Mouse (Mus musculus): ENCODE measurements around the gene Kctd21. TPM values are rescaled to one million over a fixed set of nuclear protein-coding genes. Genes with fewer than 3 reads are reported as not detected.

Gene Kctd21
- total RNA-seq (2014; fragmentation: Nextera tagmentation) (1.9 and 2.3 TPM in 2 replicates), total RNA-seq (2017) (1.0 and 1.7 TPM in 2 replicates), polyA plus RNA-seq (2012) (0.09 and 0.22 TPM in 2 replicates)

DNA sequence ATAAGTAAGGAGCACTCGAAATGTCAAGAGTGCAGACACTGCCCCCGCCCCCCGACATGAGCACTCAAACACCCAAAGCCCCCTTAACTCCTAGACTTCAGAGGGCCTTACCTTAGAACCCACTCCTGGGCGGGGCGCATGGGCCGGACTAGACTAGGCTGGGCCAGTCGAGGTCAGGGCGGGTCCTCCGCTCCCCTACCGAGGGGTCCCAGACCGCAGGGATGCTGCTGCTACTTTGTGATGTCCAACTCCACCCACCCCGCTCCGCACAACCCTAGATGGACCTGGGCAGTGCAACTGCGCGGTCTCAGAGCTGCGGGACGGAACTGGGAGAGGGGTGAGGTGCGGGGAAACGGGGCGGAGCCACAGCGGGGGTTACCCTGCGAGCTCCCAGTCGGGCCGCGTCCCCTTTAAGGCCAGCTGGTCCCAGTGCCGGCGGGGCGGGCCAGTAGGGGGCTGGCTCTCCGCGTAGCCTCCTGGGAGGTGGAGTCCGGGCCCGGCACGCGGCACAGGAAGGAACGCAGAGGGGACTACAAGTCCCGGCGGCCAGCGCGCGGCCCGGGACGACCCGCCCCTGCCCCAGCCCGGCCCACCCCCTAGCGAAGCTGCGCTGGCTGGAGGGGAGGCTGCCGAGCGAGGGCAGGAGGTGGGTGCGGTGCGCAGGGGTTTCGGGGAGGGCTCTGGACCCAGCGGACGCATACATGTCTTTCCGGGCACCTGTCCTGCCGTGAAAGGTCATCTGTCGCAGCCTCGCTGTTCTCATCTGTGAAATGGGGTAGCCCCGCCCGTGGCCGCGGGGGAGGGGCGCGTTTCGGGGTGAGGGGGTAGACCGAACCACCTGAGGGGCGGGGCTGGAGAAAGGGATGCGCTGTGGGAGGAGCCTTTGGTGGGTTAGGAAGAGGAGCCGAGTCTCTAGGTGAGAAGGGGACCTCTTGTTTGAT lies at the start of gene Kctd21, which contains the start of gene Usp35:
Gene Kctd21 (plus strand): TSS at position 602 of the 941 bp plus-strand sequence.
Gene Usp35 (minus strand): TSS at position 295 of the 941 bp plus-strand sequence.
- Histone ChIP-seq H3K9me3 (replicated peaks) (no peaks in the 10 kb centered on the region), H3K4me3 (ENCODE audit: low read depth, low read length) (peak within 1 kb of the TSS; percentile 84), H3K4me1 (ENCODE audit: insufficient read depth, low read depth, low read length) (peaks cover 44% of the 10 kb centered on the region), H3K36me3 (replicated peaks) (no peaks in the 10 kb centered on the region), H3K27me3 (ENCODE audit: insufficient read depth, low read length) (peaks cover 40% of the 10 kb centered on the region)
- no peak for TF ChIP-seq CTCF (IDR thresholded peaks at IDR 0.05; ENCODE audit: low read depth, low read length)
- no peak for TF ChIP-seq GATA1 (IDR thresholded peaks at IDR 0.05; ENCODE audit: borderline replicate concordance, low read length)
- TF ChIP-seq POLR2AphosphoS5 (IDR thresholded peaks at IDR 0.05; ENCODE audit: insufficient replicate concordance, low read depth, low read length): no peak
- no peak for TF ChIP-seq GATA2 (IDR thresholded peaks at IDR 0.05; ENCODE audit: borderline replicate concordance, low read depth, low read length)
- TF ChIP-seq TAL1 (conservative IDR thresholded peaks at IDR 0.05; ENCODE audit: low read depth, low read length): no peak
- DNase-seq (ENCODE audit: low spot score) (peak; percentile 96), ATAC-seq (ENCODE audit: extremely low read depth, insufficient number of reproducible peaks, low FRiP score, poor library complexity, severe bottlenecking) (peak; percentile 90)

DNA sequence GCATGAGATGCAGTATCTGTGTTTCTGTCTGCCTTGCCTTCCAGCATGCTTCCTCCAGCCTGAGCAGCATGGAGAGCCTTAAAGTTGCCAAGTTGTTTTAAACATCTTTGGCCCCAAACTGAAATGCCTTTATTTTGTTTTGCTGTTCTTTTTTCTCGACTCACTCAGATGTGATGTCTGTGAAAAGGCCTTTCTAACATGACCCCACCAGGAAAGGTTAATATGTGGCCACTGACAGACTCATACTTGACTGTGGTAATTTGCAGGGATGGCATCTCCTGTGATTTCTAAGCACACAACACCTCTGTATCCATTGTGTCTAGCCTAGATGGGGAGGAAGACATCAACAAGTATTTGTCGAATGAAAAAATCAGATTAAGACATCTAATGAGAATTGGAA lies 35.1 kb upstream of the Kctd21 start:
- Histone ChIP-seq H3K9me3 (replicated peaks) (no peaks in the 10 kb centered on the region), H3K4me1 (ENCODE audit: insufficient read depth, low read depth, low read length) (peaks cover 43% of the 10 kb centered on the region), H3K36me3 (replicated peaks) (peaks cover 67% of the 10 kb centered on the region), H3K27me3 (ENCODE audit: insufficient read depth, low read length) (no peaks in the 10 kb centered on the region), H3K4me3 (ENCODE audit: low read depth, low read length) (no peak overlapping the region)
- no peak for DNase-seq (ENCODE audit: low spot score)
- no peak for TF ChIP-seq CTCF (IDR thresholded peaks at IDR 0.05; ENCODE audit: low read depth, low read length)
- no peak for TF ChIP-seq TAL1 (conservative IDR thresholded peaks at IDR 0.05; ENCODE audit: low read depth, low read length)
- no peak for TF ChIP-seq GATA2 (IDR thresholded peaks at IDR 0.05; ENCODE audit: borderline replicate concordance, low read depth, low read length)
- TF ChIP-seq POLR2AphosphoS5 (IDR thresholded peaks at IDR 0.05; ENCODE audit: insufficient replicate concordance, low read depth, low read length): no peak
- TF ChIP-seq GATA1 (IDR thresholded peaks at IDR 0.05; ENCODE audit: borderline replicate concordance, low read length): no peak
- no peak for ATAC-seq (ENCODE audit: extremely low read depth, insufficient number of reproducible peaks, low FRiP score, poor library complexity, severe bottlenecking)

DNA sequence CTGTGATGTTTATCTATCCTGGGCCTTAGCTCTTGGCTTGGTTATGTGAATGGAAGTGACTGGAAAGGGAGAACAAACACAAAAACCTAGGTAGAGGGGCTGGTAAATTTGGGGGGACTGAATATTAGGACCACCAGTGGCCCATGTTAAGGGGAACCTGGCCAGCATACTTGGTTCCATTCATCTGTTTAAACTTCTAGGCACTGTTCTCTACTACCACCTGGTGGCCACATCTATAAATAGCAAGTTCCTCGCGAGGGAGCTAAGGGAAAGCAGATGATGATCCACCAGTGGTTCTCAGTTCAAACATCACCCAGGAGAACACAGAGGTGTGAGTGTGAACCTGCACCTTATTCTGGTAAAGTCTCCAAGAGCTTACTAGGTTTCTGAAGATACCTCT lies 34.7 kb upstream of the Kctd21 start:
- ATAC-seq (ENCODE audit: extremely low read depth, insufficient number of reproducible peaks, low FRiP score, poor library complexity, severe bottlenecking) (peak; percentile 45; the same call in 1 of the 2 replicates), DNase-seq (ENCODE audit: low spot score) (no peak)
- TF ChIP-seq TAL1 (conservative IDR thresholded peaks at IDR 0.05; ENCODE audit: low read depth, low read length) (no peak), POLR2AphosphoS5 (IDR thresholded peaks at IDR 0.05; ENCODE audit: insufficient replicate concordance, low read depth, low read length) (no peak), CTCF (IDR thresholded peaks at IDR 0.05; ENCODE audit: low read depth, low read length) (peak; percentile 72)
- Histone ChIP-seq H3K27me3 (ENCODE audit: insufficient read depth, low read length) (no peaks in the 10 kb centered on the region), H3K4me3 (ENCODE audit: low read depth, low read length) (no peak overlapping the region), H3K9me3 (replicated peaks) (no peaks in the 10 kb centered on the region), H3K4me1 (ENCODE audit: insufficient read depth, low read depth, low read length) (peaks cover 38% of the 10 kb centered on the region), H3K36me3 (replicated peaks) (peaks cover 67% of the 10 kb centered on the region)

DNA sequence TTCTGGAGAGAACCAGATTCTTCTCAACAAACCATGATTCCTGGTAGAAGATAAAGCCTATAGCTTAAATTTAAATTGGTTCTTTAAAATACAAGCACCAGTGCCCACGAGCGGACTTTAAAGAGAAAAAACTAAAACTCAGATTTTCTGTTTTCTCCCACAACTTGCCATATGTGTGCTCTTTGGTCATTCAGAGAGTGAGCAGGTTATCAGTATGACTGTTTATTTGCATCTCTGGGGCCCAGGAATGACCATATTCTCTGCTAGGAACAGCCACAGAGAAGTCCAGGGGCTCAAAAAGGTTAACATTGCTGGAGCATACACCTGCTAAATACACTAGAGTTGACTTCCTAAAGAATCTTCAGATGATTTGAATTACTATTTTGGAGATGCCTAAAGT lies 33.8 kb upstream of the Kctd21 start:
- no peak for ATAC-seq (ENCODE audit: extremely low read depth, insufficient number of reproducible peaks, low FRiP score, poor library complexity, severe bottlenecking)

DNA sequence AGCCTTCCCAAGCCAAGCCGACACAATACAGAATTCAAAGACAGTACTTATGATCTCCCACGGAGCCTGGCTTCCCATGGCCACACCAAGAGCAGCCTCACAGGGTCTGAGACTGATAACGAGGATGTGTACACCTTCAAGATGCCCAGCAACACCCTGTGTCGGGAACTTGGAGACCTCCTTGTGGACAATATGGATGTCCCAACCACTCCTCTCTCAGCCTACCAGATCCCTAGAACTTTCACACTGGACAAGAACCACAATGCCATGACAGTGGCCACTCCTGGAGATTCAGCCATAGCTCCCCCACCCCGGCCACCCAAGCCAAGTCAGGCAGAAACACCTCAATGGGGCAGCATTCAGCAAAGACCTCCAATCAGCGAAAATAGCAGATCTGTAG lies 33.2 kb upstream of the Kctd21 start:
- TF ChIP-seq POLR2AphosphoS5 (IDR thresholded peaks at IDR 0.05; ENCODE audit: insufficient replicate concordance, low read depth, low read length) (no peak), TAL1 (conservative IDR thresholded peaks at IDR 0.05; ENCODE audit: low read depth, low read length) (no peak), GATA1 (IDR thresholded peaks at IDR 0.05; ENCODE audit: borderline replicate concordance, low read length) (no peak), GATA2 (IDR thresholded peaks at IDR 0.05; ENCODE audit: borderline replicate concordance, low read depth, low read length) (no peak), CTCF (IDR thresholded peaks at IDR 0.05; ENCODE audit: low read depth, low read length) (no peak)
- DNase-seq (ENCODE audit: low spot score) (no peak), ATAC-seq (ENCODE audit: extremely low read depth, insufficient number of reproducible peaks, low FRiP score, poor library complexity, severe bottlenecking) (no peak)
- peaks cover 34% of the 10 kb centered on the region for H3K4me1 ChIP-seq (ENCODE audit: insufficient read depth, low read depth, low read length)
- no peak overlapping the region for H3K4me3 ChIP-seq (ENCODE audit: low read depth, low read length)
- no peaks in the 10 kb centered on the region for H3K9me3 ChIP-seq (replicated peaks)
- H3K36me3 ChIP-seq (replicated peaks): peaks cover 74% of the 10 kb centered on the region
- no peaks in the 10 kb centered on the region for H3K27me3 ChIP-seq (ENCODE audit: insufficient read depth, low read length)

More for the DNA sequence above, 33.8 kb upstream of the Kctd21 start:
- Histone ChIP-seq H3K4me1 (ENCODE audit: insufficient read depth, low read depth, low read length) (peaks cover 34% of the 10 kb centered on the region), H3K27me3 (ENCODE audit: insufficient read depth, low read length) (no peaks in the 10 kb centered on the region), H3K4me3 (ENCODE audit: low read depth, low read length) (no peak overlapping the region), H3K36me3 (replicated peaks) (peaks cover 70% of the 10 kb centered on the region), H3K9me3 (replicated peaks) (no peaks in the 10 kb centered on the region)
- no peak for DNase-seq (ENCODE audit: low spot score)
- TF ChIP-seq CTCF (IDR thresholded peaks at IDR 0.05; ENCODE audit: low read depth, low read length) (no peak), GATA2 (IDR thresholded peaks at IDR 0.05; ENCODE audit: borderline replicate concordance, low read depth, low read length) (no peak), TAL1 (conservative IDR thresholded peaks at IDR 0.05; ENCODE audit: low read depth, low read length) (no peak), GATA1 (IDR thresholded peaks at IDR 0.05; ENCODE audit: borderline replicate concordance, low read length) (no peak), POLR2AphosphoS5 (IDR thresholded peaks at IDR 0.05; ENCODE audit: insufficient replicate concordance, low read depth, low read length) (no peak)

DNA sequence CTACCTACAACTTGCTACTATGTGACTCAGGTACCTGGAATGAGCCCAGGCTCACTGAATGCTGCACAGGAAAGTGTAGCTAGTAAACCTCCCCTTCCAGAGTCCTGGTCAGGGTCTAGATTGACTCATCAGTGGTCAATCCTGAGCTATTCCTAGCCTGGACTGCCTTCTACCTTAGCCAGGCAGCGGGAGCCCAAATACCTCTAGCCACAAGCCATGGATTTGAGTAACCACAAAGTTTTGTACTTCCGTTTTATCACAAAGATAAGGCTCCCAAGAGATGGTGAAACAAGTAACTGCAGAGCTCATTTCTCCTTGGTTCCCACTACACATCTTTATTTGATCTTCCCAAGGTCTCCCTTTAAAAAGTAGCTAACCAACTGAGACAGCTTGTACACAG lies 31.2 kb upstream of the Kctd21 start:
- ATAC-seq (ENCODE audit: extremely low read depth, insufficient number of reproducible peaks, low FRiP score, poor library complexity, severe bottlenecking): no peak

More for the DNA sequence above, 31.2 kb upstream of the Kctd21 start:
- Histone ChIP-seq H3K36me3 (replicated peaks) (peaks cover 90% of the 10 kb centered on the region), H3K4me3 (ENCODE audit: low read depth, low read length) (no peak overlapping the region), H3K27me3 (ENCODE audit: insufficient read depth, low read length) (no peaks in the 10 kb centered on the region), H3K4me1 (ENCODE audit: insufficient read depth, low read depth, low read length) (peaks cover 34% of the 10 kb centered on the region), H3K9me3 (replicated peaks) (no peaks in the 10 kb centered on the region)
- TF ChIP-seq POLR2AphosphoS5 (IDR thresholded peaks at IDR 0.05; ENCODE audit: insufficient replicate concordance, low read depth, low read length): no peak
- TF ChIP-seq GATA1 (IDR thresholded peaks at IDR 0.05; ENCODE audit: borderline replicate concordance, low read length): no peak
- no peak for DNase-seq (ENCODE audit: low spot score)

Data from G1E (cell line).